Mouse (Mus musculus): ENCODE measurements around the gene Farsa.

The Farsa gene

DNA sequence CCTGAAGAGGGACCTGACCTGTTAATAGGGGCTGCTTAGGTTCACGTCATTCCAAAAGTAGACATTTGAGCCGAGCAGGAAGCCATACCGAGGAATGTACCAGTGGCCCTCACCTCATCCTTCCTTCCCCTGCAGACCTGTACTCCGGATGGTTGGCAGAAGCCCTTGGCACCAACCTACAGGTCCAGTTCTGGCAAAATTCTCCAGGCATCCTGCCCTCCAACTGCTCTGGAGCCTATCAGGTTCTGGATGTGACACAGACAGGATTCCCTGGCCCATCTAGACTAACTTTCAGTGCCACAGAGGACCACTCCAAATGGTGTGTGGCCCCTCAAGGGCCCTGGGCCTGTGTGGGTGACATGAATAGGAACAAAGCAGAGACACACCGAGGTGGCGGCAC, 53.8 kb downstream of the Farsa start:
- DNase-seq (ENCODE audit: low spot score) = no peak

DNA sequence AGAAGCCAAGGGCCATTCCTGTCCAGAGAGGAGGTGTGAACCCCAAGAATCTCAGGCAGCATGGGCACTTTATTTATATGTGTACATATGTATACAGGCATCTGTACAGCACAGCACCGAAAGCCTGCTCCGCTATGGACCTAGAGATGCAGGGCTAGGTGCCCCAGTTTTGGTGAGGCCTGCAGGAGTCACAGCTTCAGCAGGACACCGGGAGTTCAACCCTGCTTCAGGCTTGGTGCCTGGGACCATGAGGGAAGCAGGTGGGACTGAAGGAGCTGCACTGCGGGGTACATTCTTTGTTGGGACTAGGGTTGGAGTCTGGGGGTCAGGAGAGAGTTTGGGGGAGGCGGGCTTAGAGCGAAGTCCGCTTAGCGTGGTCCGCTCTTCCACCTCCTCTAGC, 55.1 kb downstream of the Farsa start:
- DNase-seq (ENCODE audit: low spot score) = no peak

DNA sequence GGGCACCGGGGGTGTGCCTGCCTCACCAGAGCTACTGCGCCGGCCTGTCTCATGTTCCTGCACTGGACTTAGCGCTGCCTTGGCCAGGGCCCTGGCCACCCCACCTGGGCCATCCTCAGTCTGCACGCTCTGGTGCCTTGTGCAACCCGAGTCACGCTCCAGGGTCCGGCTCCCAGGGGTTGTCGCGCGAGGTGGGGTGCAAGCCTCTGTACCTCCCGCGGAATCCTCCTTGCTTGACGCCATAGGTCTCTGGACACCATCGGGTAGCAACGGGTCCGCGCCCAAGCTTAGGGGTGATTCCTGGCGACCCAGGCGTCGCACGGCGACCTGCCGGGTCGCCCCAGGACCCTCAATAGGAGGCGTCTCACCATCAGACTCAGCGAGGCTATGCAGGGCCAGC, 55.6 kb downstream of the Farsa start:
- no peak for DNase-seq (ENCODE audit: low spot score)

DNA sequence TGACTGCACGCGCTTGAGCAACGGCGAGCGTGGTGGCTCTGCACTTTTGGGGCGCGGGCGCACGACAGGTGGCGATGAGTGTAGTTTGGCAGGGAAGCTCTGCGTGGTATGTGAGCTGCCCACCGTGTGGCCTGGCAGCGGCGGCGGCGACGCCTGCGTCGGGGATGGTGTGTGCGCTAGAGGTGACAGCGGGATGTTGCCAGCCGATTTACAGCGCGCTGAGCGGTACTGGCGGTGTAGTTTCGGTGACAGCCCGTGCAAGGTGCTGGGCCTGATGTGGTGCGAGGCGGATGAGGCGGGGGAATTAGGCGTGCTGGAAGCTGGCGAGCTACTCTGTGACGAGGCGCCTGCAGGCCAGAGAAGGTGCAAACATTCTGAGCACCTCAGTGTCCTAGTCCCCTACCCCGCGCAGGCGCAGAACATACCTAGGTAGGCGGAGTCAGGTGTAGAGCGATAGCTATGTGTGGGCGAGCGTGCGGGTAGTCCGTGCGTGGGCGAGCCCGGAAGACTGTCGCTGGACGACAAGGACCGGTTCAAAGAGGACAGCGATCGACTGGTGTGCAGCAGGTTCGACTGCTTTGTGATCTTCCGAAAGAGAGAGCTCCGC, 56.2 kb downstream of the Farsa start:
- peak; percentile 60 for DNase-seq (ENCODE audit: low spot score)

DNA sequence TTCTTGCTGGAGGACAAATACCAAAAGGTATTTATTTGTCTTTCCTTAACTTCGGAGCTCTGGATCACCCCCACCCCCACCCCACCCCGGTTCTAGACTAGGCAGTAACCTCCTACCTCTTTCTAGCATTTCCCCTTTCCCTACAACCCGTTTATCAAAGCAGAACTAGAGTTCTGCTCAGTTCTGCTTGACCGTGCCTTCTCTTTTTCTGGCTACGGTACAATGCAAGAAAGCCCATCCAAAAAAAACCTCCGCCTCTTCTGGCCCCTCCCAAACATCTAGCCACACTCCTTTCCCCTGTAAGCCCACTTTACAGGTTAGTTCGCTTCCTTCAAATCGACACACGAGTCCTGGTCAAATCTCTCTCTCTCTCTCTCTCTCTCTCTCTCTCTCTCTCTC, 56.7 kb downstream of the Farsa start:
- DNase-seq (ENCODE audit: low spot score) = no peak

DNA sequence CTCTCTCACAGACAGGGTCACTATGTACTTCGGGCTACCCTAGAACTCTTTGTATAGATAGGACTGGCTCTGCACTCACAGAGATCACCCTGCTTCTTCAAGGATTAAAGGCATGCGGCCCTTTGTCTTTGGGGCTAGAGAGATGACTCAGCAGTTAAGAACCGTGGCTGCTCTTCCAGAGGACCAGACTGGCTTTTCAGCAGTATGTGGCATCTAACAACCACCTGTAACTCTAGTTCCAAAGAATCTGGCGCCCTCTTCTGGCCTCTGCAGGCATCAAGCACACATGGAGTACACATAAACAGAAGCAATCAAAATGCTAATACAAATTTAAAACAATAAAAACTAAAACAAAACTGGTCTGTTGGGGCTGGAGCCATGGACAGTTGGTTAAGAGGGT, 57.2 kb downstream of the Farsa start:
- no peak for DNase-seq (ENCODE audit: low spot score)

DNA sequence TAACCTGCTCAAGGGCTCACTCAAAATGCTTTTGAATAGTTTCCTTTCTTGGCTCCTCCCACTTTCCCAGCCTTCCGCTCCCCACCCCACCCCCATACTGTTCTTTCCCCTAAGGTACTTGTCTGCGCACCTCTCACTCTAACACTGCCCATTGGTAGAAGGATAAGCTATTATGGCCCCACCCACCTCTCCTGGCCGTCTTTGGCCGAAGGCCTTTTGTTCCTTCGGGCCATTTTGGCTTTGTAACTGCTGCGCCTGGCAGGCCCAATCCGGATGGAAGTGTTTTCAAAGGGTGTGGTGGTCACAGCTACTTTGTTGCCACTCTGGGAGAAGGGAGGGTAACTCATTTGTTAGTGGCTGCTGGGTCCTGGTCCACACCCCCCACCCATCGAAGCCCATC, 58.5 kb downstream of the Farsa start:
- no peak for DNase-seq (ENCODE audit: low spot score)

DNA sequence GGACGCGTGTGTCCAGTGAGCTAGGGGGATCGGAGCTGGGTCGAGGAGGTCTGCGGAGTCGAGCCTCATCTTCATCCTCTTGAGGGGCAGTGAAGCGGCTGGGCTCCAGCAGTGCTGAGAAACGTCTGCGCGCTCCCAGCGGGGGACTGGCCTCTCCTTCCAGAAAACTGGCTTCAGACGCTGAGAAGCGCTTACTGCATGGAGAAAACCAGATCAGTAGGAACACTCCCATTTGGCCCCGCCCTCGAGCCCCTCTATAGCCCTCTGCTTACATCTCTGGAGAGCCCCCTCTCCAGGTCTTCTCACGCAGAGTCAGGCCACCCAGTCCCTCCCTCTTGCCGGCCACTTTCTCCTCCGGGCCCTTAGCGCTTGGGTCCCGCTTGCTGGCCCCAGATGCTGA, 61.0 kb downstream of the Farsa start:
- no peak for DNase-seq (ENCODE audit: low spot score)

DNA sequence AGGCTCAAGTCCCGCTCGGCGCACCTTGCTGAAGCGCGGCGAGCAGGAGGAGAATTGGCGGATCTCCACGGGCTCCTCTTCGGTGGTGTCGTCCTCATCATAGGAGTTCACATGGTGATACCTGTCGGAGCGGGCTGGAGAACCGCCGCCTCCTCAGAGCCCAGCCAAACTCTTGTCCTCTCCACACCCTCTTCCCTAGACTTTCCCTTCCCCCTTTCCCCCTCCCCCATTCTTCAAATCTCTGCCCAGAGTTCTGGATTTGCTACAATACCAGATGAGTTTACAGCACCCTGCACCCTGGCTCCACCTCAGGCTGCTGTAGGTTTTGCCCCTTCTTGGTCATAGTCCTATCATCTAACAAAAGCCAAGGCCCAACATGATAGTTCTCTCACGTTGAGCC, 61.9 kb downstream of the Farsa start:
- no peak for DNase-seq (ENCODE audit: low spot score)
